Mouse (Mus musculus) cerebellum, adult 11-12 months (tissue): Measurements from ENCODE around the gene Psip1.
"Not testable (repeated sequence)": the region's sequence is repeated elsewhere in the genome, so short reads cannot be mapped to it uniquely, and the experiment has no call there.

Experiments
- DNase-seq: peaks from one replicate; pipeline ENCODE4 v3.0.0; 2022

Gene Psip1

GRCm38 (mm10) chr4:83486117-83486901 is at the start of gene Psip1:
Psip1 (minus strand) TSS chr4:83486459.
- DNase-seq = peak; percentile 94

- no peak for DNase-seq
These were observed 47.8 kb upstream of the Psip1 start for GRCm38 (mm10) chr4:83534024-83534423.

DNA sequence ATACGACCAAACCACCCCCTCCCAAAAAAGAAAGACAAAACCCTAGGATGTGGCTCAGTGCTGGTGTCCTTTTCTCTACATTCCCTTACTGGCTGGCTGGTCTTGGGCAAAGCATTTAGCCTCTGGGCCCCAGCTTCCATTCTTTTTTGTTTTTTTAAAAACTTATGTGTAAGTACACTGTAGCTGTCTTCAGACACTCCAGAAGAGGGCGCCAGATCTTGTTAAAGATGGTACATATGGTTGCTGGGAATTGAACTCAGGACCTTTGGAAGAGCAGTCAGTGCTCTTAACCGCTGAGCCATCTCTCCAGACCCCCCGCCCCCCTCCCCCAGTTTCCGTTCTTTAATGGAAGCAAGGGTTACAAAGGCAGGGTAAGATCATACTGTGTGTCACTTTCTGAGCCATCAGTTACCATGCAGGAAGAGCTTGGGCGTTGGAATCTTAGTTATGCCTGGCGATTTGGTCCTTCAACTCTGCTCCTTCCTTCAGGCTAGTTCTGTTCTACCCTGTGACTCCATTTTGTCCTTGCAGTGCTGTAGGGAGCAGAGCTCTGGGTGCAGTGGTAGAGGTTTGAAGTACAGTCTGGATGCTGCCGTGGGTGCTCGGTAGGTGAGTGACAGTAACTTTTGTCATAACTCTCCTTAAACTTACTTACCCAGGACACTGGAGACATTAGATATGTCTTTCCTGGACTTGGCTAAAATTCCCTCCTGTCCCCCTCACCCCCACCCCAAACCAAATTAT is 47.1 kb upstream of the Psip1 start:
- no peak for DNase-seq

GRCm38 (mm10) chr4:83530060-83530459 is 43.8 kb upstream of the Psip1 start:
- not testable (repeated sequence) for DNase-seq

DNA sequence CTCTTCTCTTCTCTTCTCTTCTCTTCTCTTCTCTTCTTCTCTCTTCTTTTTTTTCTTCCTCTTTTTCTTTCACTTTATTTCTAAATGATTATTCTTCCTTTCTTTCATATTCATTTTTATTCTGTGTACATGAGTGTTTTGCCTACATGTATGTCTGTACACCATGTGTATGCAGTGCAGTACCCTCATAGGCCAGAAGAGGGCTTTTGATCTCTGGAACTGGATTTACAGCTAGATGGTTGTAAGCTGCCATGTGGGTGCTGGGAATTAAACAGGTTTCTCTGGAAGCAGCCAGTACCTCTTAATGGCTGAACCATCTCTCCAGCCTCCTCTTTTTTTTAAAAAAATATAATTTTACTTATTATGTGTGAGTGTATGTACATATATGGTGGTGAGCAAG is 41.7 kb upstream of the Psip1 start:
- DNase-seq = no peak

DNA sequence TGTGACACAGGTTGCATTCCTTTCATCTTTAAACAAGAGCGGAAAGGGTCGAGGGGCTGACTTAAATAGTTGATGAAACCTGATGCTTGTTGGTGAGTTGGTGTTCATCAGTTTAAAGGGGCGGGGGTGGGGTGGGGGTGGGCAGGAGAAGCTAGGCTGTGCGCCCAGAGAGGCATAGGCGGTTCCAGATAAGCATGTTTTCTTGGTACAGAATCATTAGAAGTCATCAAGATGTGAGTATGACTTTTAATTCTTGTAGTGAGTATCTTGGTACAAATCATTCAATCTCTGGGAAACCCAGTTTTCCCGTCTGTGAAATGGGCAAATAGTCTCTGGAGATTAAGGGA is 40.7 kb upstream of the Psip1 start:
- DNase-seq = no peak

- DNase-seq = no peak
These were observed 40.2 kb upstream of the Psip1 start for GRCm38 (mm10) chr4:83526270-83526987.

GRCm38 (mm10) chr4:83525690-83526055 is 39.4 kb upstream of the Psip1 start:
- no peak for DNase-seq

DNA sequence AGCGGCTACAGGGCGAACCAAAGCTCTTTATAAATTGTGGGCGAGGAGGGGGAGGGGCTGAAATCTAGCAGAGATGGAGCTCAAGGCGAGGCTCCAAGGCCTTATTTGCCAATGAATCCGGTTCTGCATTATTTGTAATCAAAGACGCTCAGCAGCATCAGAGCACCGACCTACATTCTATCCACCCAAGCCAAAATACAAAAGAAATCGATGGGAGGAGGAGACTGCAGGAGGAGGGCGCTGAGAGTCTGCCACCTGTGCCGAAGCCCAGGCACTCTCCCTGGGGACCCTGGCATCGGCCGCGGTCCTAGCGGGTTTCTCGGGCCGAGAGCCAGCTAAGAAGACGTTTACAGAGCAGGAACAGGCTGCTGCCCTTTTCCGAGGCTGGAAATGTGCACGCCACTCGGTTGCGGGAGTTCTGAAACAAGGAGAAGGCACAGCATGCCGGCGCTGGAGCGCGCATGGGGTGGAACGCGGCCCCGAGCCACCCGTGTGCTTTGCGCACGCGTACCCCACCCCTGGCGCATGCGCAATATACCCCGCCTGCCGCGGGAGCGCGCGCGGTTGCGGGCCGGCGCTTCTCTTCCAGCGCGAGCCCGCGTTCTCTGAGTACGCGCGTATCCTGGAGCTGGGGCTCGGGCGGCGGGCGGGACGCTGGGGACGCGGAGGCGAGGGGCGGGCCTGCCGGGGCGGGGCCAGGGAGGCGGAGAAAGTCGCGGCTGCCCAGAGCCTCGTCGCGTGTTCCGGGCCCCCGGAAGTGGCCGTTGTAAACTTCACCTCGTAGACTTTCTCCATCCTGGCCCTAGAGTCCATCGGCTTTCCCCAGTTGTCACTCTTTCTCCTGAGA is 38.8 kb upstream of the Psip1 start, which contains the start of gene Ccdc171:
Gene Ccdc171, plus strand, starts transcription at position 703 of the 847 bp plus-strand sequence.
- peak; percentile 94 for DNase-seq

DNA sequence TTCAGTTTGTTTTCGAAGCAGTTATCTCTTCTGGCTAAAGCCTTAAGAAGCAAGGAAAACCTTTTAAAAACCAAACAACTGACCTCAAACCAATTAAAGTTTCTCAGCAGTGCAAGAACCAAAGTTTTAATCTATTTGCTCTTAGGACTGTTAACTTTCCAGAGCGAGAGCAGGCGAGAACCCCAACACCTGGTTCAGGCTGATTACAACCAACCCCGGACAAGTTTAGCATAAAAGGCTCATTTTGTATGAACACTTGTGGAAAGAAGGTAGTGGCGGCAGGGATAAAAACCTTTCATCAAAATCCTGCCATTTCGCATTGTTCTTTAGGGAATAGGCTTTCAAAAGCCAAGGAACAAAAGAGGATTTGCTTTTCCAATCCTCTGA is 38.2 kb upstream of the Psip1 start:
- DNase-seq = no peak

GRCm38 (mm10) chr4:83522066-83522465 is 35.8 kb upstream of the Psip1 start:
- DNase-seq = no peak

- no peak for DNase-seq
These were observed 34.0 kb upstream of the Psip1 start for GRCm38 (mm10) chr4:83520308-83520707.

DNA sequence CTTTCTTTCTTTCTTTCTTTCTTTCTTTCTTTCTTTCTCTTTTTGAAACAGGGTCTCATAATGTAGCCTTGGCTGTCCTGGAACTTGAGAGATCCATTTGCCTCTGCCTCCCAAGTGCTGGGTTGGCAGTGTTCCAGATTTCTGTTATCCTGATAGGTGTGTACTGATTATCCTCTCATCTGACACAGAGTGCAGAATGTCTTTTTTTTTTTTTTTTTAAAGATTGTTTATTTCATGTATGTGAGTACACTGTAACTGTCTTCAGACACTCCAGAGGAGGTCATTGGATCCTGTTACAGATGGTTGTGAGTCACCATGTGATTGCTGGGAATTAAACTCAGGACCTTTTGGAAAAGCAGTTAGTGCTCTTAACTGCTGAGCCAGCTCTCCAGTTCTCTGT is 33.5 kb upstream of the Psip1 start:
- DNase-seq = no peak

DNA sequence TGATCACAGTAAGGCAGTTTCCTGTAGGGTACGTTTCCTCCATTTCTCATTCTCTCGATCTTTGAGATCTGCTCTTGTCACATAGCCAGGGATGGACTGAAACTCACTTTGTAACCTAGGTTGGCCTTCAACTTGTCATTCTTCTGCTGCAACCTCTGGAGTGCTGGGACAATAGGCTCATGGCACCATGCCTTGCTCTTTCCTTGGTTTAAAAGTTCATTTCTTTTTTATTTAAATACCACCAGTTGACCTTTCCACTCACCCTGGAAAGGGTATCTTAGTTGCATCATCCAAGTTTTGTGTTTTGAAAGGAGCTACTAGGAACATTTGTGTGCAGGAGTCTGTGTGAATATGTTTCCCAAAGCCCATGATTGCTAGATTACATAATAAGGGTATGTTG is 32.9 kb upstream of the Psip1 start:
- DNase-seq = no peak

DNA sequence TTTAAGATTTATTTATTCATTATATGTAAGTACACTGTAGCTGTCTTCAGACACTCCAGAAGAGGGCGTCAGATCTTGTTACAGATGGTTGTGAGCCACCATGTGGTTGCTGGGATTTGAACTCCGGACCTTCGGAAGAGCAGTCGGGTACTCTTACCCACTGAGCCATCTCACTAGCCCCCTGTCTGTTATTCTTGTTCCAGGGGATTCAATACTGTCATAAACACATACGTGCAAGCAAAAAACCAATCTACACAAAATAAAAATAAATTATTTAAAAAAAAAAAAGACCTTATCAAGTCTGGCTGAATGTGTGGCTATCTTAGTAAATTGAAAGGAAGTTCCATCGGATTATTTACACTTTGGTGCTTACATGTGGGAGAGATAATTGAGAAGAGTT is 29.9 kb upstream of the Psip1 start:
- not testable (repeated sequence) for DNase-seq

- DNase-seq = no peak
These were observed 28.9 kb upstream of the Psip1 start for GRCm38 (mm10) chr4:83514976-83515669.

DNA sequence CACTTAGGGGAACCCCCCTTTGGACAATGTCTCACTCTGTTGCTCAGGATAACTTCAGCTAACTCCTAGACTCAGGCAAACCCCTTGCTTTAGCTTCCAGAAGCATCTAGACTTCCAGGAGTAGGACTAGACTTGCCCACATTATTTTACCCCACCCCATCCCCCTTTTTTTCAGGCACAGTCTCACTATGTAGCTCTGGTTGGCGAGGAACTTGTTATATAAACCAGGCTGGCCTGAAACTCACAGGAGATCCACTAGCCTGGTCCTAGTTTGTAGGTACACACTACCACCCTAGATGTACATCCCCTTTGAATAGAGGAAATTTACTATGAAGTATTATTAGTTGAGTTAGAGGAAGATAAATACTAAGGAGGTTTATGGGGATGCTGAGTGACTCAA is 27.9 kb upstream of the Psip1 start:
- DNase-seq = no peak

DNA sequence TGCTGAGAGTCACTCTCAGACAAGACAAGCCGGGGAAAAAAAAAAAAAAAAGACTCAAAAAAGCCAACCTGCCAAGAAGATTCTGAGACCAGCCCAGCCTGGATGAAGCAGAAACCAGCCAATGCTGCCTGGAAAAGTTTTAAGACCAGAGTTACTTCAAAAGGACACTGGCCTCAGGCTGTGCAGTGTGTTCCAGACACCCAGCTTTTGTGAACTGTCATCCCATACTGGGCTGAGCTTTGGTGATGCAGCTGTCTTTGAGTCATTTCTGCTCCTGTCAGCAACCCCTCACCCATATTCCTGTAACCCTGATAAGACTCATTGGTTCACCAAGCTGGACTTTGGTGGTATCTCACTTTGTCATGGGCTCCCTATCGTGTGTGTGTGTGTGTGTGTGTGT is 26.4 kb upstream of the Psip1 start:
- no peak for DNase-seq

GRCm38 (mm10) chr4:83512217-83512616 is 26.0 kb upstream of the Psip1 start:
- DNase-seq = no peak

GRCm38 (mm10) chr4:83511083-83511482 is 24.8 kb upstream of the Psip1 start:
- no peak for DNase-seq

DNA sequence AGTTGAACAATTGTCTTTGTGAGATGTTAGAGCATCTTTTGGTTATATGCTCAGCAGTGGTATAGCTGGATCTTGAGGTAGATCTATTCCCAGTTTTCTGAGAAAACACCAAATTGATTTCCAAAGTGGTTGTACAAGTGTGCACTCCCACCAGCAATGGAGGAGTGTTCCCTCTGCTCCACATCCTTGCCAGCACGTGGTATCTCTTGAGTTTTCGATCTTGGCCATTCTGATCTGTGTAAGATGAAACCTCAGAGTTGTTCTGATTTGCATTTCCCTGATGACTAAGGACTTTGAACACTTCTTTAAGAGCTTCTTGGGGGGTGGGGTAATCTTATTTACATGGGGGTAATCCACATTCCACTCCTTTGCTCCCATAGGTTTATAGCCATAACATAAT is 23.3 kb upstream of the Psip1 start:
- no peak for DNase-seq

- DNase-seq = no peak
These were observed 14.8 kb upstream of the Psip1 start for GRCm38 (mm10) chr4:83501037-83501430.
